Mouse (Mus musculus) kidney, adult 18-20 months (tissue): Measurements from ENCODE around the gene Kif22.

Source experiments
- DNase-seq: peaks from one replicate; pipeline ENCODE4 v3.0.0; 2021

The Kif22 gene

DNA sequence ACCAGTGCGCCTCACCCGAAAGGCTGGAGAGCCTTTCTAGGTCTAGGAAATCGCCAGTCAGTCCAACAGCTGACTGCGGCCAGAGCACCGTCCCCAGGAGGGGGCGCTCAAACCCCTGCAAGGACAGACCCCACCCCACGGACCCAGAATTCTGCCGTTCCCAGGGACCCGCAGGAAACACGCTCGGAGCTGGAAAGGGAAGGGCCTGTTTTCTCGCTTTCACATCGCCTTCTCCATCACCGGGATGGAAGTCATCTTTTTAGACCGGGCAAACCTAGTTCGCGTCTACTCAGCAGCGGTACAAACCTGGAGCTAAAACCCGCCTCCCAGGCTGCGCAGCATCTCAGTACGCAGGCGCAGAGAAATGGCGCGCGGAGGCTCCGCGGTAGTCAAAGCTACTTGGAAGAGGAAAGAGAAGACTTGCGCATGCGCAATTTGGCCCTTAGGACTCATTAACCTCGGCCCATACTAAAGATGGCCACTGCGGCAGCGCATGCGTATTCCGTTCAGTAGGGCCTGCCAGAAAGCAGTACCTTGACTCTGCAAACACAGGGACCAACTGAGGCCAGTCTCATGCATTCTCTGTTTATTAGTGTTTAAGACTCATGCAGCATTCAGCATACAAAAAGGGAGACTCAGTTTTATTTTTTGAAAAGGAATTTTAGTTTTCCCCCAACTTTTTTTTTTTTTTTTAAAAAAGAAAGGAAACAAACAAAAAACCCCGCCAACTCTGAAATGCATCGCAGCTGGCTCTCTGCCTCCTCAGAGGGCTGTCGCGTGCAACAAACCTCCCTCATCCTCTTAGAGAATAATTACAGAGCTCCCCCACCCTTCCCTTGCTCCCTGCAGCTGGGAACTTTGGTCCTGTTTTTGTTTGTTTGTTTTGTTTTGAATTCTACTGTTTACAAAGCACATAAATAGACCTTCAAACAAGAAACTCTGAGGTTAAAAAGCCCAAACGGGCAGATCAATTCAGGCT is 25.0 kb downstream of the Kif22 start, which contains the start of gene Pagr1a:
Gene Pagr1a, minus strand, starts transcription at position 382 of the 979 bp plus-strand sequence.
- peak; percentile 97 for DNase-seq

DNA sequence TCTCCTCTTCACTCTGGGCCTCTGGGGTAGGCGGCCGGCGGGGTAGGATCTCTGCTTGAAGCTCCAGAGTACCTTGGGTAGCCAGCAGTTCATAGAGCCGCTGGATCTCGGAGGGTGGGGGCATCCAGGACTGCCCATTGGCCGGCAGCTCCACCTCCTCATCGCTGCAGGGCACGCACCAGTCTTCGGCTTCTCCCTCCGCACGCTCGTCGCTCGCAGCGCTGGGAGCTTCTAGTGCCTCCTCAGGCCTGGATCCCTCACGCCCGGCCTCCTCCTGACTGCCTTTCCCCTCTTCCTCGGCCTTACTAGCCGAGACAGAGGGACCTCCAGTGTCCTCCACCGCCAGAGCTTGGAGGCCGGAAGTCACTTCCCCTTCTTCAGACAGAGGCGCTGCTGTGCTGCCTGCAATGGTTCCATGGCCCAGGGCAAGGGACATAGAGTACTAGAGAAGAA is 25.8 kb downstream of the Kif22 start:
- DNase-seq, result no peak

DNA sequence TGATC is 26.0 kb downstream of the Kif22 start, which contains the start of gene Pagr1b:
Gene Pagr1b, minus strand, starts transcription at position 4 of the 5 bp plus-strand sequence.
- no peak for DNase-seq

DNA sequence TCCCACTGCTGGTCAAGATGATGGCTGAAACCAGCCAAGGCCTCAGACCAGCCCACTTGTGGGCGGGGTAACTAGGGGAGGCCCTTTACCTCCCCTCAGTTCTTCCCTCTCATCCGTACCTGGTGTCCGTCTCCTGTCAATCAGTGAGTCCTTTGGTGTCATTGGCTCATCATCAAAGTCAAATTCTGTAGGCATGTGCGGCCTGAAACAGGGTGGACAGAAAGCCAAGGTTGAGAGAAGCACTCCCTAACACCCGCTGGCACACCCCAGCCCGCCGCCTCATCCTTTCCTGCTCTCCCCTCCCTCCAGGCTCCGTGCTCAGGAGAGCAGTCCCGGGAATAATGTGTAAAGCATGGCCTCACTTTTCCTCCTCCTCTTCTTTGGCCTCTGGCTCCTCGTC is 26.2 kb downstream of the Kif22 start:
- peak; percentile 67 for DNase-seq

DNA sequence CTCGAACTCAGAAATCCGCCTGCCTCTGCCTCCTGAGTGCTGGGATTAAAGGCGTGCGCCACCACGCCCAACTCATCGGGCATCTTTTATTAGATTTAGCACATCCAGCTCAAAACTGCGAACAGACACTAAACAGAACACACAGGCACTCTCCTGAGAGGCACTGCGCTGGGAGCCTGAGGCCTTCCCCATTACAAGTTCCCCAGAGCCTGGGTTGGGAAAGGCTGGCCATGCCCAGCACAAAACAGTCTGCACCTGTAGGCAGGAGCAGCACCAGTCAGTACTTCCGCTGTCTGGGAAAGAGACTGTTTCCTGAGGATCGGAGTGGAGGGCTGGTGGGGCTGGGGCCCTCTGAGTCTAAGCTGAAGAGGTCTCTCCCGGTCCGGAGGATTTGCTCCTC is 27.3 kb downstream of the Kif22 start:
- no peak for DNase-seq

DNA sequence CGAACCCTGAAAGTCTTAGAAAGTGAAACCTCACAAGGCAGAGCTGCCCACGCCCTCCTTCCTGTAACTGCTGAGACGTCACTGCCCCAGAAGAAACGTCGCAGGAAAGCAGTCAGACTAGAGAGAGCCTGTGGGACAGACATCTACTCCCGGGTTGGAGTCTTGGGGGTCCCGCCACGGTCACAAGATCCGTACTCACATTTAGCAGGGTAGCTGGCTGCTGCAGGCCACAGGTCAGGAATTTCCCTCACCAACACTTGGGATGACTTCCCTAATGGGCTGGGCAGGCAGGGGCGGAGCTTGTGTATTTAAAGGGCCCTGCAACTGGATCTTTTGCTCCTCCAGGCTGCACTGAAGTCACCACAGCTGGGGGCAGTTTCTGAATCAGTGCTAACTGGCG is 28.0 kb downstream of the Kif22 start, which contains the start of gene Mvp:
Gene Mvp, minus strand, starts transcription at position 302 of the 400 bp plus-strand sequence.
- peak; percentile 86 for DNase-seq

DNA sequence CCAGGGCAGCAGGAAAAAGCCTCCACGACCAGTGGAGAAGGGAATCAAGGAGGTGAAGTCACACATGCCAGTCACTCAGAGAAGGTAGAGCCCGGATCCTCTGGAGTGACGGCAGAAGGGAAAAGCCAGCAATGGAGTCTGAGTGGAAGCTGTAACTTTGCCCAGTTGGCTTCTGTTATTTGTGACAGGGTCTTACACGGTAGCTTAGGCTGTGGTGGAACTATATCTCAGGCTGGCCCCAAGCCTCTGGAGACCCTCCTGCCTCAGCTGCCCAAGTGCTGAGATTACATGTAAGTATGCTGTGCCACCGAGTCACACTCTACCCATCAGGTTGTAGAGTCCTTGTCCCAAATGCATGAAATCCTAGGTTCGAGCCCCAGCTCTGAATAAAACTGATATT is 28.9 kb downstream of the Kif22 start:
- no peak for DNase-seq

DNA sequence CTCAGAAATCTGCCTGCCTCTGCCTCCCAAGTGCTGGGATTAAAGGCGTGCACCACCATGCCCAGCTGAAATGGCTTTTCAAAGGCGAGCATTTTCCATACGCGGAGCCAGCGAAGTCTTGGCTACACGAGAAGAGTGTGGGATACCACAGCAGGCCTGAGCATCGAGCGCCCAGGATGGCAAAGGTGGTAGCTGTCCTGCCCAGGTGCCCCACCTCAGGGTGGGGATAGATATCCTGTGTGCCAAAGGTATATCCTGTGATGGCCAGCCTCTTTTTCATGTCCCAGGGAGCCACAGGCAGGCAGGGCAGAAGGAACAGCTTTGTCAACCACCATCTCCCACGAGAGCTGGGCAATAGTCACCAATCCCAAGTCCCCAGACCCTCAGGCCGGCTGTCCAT is 29.4 kb downstream of the Kif22 start:
- no peak for DNase-seq

DNA sequence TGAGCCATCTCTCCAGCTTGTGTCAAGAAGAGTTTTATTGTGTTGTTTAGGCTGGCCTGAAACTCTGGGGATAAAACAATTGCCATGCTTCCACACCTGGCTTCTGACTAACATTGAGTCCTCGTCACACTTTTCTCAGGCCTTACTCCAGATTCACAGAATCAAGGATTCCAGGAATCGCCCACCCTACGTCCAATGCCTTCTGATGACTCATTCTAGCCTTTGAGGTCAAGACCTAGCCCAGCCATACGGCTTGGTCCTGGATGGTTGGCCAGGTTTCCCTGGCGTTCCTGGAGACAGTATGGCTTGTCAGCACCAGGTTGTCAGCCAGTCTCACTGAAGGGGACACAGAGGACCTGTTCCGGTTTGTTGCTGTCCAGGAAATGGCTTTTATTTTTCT is 29.9 kb downstream of the Kif22 start:
- no peak for DNase-seq

DNA sequence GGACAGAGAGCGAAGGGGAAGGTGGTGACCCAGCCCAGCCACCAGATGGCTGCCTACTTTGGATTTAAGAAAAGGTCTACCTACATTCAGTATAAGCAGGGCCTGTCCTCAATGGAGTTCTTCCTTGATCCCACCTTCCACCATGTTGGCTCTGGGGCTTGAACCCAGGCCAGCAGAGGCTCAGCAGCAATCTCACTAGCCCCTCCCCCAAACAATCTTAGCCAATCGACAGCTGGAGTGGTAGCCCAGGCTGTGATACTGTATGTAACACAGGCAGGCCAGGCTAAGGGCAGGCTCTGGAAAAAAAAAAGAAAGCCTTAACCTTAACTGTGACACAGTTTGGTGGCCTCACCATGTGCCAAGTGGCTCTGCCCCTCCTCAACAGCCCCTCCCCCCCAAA is 30.6 kb downstream of the Kif22 start:
- no peak for DNase-seq

DNA sequence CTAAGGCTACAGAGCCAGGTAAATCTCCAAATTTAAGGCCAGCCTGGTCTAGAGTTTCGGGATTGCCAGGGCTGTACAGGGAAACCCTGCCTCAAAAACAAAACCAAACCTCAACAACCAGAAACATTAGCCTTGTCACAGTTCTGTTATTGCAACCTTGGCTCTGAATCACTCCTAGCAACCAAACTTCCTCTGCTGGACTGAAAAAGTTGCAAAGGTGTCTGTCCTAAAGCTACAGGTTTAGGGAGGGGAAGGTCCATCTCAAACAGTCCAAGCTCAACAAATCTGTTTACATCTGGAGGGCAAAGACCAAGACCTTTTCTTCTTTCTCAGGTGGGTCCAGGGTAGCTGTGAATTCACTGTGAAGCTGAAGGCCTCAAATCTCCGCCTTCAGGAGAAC is 31.2 kb downstream of the Kif22 start:
- no peak for DNase-seq

DNA sequence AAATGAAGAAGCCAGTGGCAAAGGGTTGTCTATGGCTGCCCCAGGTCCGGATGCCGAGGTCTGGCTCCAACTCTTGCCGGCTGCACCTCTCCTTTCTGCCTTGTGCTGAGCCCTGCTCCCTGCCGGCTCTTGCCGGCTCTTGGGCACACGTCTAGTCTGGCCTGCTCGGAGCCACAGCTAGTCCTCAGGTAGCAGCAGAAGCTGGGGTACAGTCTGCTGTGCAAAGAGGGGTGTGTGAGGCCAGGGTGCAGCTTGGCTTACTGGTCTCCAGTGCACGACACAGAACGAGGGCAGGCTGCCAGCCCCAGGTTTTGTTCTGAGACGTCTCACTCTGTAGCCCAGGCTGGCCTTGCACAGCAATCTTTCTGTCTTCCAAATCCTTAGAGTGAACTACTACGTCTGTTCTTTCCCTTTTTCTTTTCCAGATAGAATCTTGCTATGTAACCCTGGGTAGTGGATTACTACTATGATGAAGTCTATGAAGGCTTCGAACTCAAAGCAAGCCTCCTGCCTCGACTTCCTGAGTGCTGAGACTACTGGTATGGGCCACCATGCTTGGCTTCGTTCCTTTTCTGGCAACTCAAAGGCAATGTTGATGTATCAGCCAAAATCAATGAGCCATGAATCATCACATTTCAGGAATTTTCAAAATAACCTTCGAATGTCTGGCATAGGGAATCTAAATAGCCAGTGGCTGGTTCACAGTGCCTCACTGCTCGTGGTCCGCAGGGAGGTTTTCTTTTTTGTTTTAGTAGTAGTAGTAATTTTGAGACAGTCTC is 32.8 kb downstream of the Kif22 start:
- DNase-seq, result no peak

DNA sequence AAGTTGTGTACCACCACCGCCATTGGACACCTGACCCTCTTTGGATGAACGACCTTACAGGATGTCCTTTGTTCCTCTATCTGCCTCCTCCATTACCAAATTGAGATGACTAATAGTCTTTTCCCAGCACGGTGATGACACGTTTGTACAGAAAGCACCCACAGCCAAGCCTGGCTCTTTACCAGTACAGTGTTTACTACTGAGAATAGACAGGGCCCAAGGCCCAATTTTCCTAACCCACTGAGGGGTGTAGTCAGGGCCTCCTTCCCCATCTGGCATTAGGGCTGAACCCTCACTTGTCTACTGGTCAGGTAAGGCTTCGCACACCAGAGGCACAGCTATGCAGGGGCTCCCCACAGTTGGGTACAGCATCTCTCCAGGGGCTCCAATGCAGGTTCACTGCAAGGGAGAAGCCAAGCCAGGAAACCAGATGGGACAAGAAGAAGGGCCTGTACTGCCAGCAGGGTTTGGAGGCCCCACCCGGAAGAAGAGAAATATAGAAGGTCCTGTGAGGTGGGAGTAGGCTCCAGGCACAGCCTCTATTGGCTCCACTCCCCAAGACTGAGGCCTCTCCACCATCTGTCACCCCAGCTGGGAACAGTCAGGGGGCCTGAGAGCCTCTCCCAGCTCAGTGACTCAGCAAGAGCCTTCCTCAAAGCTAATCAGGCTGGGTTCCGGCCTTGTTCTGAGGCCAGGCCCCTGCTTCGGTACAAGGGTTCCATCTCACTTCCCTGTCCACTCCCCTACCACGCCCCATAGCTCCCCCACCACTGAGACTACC is 33.8 kb downstream of the Kif22 start:
- peak; percentile 38 for DNase-seq

DNA sequence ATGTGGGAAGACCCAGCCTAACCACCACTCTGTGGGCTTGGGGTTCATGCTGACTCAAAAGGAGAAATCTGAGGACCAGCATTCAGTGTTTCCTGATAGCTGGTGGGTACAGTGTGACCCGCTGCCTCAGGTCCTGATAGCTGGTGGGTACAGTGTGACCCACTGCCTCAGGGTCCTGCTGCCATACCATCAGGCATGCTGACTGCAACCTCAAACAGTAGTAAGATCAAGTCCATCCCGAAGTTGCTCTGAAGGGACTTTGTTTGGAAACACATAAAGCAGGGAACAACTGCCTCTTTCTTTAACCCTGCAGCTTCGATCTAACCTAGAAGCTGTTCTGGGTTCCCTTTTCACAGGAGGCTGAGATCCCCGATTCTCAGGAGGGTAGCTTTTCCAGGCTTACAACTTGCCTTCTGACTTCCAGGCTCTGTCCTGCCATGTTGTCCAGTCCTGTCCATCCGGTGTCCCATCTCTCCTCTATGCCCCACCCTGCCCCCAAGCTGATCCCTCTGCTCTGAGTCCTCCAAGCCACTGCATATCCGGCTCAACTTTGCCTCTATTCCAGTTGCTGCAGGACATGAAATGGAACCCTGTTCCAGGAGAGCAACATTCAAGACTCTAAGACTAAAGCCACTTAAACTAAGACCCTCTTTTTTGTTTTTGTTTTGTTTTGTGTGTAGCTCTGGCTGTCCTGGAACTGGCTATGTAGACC is 34.8 kb downstream of the Kif22 start:
- DNase-seq, result no peak

DNA sequence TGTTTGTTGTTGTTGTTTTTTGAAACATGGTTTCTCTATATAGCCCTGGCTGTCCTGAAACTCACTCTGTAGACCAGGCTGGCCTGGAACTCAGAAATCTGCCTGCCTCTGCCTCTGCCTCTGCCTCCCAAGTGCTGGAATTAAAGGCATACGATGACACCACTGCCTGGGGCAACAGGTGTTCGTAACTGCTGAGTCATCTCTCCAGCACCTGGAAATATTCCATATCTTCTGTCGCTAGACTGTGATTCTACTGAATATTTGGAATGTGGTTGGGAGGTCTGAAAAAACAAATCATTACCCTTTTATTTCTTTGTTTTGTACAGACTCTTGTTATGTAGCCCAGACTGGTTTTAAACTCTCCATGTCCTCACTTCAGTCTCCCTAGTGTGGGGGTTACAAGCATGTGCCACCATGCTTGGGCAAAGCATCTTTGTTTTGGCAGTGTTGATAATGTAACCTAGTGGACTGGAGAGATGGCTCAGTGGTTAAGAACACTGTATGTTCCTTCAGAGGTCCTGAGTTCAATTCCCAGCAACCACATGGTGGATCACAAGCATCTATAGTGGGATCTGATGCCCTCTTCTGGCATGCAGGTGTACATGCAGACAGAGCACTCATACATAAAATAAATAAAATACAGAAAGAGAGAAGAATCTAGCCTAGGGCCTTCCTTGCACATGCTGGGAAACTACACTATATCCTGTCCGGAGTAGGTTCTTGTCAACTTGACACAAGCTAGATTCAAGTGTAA is 38.0 kb downstream of the Kif22 start:
- no peak for DNase-seq

DNA sequence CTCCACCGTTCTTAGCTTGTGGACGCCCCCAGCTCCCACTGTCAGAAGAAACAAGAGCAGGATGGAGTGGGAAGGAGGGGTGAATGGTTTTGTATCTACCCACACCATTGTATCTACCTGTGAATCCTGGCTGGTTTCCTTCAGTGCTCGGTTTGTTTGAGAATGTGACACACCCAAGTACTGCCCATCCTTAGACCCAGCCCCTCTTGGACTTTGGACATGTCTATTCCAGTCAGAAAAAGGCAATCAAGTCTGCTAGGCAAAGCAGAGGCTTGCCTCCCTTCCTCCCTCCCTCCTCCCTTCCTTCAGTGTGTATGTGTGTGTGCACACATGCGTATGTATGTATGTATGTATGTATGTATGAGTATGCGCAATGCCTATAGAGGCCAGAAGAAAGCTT is 38.7 kb downstream of the Kif22 start:
- DNase-seq, result no peak

DNA sequence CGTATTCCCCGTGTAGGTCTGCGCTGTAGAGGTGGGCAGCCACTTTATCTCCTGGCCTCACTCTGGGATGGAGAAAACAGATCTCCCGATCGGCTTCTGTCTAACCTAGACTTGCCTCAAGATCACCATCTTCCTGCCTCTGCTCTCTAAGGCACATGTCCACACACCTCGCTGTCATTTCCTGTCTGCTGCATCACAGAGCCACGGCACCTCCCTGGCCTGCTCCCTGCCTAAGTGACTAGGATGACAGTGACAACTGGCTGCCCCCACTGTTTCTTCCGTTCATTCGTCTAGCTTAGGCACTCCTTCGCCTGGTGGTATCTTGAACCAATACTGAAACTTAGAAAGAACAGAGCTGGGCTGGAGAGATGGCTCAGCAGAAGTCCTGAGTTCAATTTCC is 42.7 kb downstream of the Kif22 start:
- no peak for DNase-seq

DNA sequence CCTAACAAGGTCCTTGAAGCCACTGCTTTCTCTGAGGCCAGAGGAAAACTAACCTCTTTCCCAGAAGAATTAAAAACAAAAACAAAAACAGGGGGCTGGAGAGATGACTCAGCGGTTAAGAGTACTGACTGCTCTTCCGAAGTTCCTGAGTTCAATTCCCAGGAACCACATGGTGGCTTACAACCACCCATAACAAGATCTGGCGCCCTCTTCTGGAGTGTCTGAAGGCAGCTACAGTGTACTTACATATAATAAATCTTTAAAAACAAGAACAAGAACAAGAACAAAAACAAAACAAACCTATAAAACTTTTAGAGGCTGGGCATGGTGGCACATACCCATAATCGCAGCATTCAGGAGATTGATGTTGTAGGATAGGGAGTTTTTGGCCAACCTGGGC is 45.8 kb downstream of the Kif22 start:
- DNase-seq, result no peak

DNA sequence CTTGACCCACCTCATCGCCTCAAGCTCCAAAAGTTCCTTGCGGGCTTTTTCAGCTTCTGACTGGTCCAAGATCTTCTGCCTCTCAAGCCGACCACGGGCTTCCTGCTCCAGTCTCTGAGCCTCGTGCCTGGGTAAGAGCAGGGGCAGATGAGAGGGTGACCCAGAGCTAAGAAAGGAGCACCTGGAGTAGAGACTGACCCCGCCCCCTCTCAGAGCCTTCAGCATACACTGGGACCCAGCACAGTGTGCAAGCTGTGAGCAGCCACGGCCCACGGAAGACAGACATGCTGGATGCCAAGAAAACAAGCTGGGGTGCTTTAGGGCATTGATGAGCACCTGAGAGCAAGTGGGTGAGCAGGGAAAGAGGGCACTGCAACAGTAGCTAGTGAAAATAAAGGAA is 53.5 kb downstream of the Kif22 start:
- DNase-seq, result no peak

DNA sequence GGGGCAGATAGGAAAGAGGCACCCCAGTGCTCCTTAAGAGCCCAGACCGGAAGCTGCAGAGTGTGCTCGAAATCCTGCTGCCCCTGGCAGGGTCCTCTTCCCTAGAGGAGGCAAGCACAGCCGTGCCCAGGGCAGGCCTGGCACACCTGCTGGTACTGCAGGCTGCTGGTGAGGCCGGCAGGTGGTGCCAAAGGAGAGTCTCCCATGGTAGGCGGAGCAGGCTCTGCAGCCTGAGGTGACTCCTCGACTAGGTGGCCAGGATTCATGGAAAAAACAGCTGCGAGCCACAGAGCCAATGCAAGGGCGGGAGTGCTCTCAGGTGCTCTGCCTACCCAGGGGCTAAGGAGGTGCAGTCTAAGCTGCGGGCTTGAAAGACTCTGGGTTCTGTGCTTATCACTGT is 56.0 kb downstream of the Kif22 start:
- DNase-seq, result peak; percentile 72

DNA sequence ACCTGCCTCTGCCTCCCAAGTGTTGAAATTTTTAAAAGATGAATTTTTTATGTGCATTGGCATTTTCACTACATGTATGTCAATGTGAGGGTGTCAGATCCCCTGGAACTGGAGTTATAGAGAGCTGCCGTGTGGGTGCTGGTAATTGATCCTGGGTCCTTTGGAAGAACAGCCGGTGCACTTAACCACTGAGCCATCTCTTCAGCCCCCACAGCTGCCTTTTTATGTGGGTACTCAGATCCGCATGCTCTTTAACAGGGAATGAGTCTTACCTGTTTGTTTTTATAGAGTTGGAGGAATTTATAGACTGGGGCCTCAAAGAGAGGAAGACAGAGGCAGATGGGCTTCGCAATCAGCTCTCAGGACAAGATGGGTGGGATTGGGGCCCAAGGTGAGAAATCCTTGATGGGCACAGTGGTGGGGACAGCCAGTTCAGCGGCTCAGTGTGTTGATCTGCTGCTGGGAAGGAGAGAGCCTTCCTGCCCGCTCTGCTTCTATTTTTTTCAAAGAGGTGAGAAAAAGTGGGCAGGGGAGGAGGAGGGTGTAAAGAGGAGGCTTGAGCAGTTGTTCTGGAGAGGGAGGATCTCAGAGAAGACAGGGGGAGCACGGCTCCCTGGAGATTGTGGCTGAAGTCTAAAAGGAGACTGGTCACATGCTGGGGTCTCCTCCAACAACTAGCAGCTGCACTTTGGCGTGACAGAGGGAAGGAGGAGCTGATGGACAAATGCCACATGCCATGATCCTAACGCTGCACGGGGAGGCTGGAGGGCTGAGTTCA is 57.4 kb downstream of the Kif22 start:
- no peak for DNase-seq
